Mouse (Mus musculus) lung, embryonic 16.5 days (tissue): ENCODE measurements at regions not wholly inside any gene's neighbourhood (a gene's known extent, or its start where the extent isn't known, plus 50 kb on each side); places are given as distances from the start of the nearest gene placed in this dataset.

Source experiments
- ATAC-seq: fragments of 200-750 bp; cut with Nextera tagmentation; 2 replicates; pipeline ENCODE4 v1.8.0; 2017; ENCODE audit warnings: low read depth, mild to moderate bottlenecking, moderate library complexity
- H3K27ac ChIP-seq: fragments of 300-500 bp; sonication (generic); 2 replicates; pipeline ENCODE4 v1.5.1; 2014; ENCODE audit warnings: mild to moderate bottlenecking, control low read depth, low read length
- H3K27me3 ChIP-seq: fragments of 300-500 bp; sonication (generic); 2 replicates; pipeline ENCODE4 v1.6.1; 2014; ENCODE audit warnings: low read depth, low read length, mixed read lengths; ENCODE audit not compliant: control insufficient read depth, insufficient read depth
- H3K36me3 ChIP-seq: fragments of 300-500 bp; sonication (generic); 2 replicates; pipeline ENCODE4 v1.6.1; 2014; ENCODE audit warnings: low read length; ENCODE audit not compliant: control insufficient read depth, insufficient read depth
- H3K4me1 ChIP-seq: fragments of 300-500 bp; sonication (generic); replicated peaks from 2 replicates; pipeline ENCODE4 v1.6.1; 2014; ENCODE audit warnings: low read length, mixed read lengths; ENCODE audit not compliant: control insufficient read depth, insufficient read depth
- H3K4me2 ChIP-seq: fragments of 300-500 bp; sonication (generic); 2 replicates; pipeline ENCODE4 v1.6.1; 2014; ENCODE audit warnings: low read depth, low read length, control low read depth
- H3K4me3 ChIP-seq: fragments of 300-500 bp; sonication (generic); 2 replicates; pipeline ENCODE4 v1.5.1; 2014; ENCODE audit warnings: mild to moderate bottlenecking, low read length, control low read depth
- H3K9ac ChIP-seq: fragments of 300-500 bp; sonication (generic); 2 replicates; pipeline ENCODE4 v1.6.1; 2014; ENCODE audit warnings: low read length, control low read depth
- H3K9me3 ChIP-seq: fragments of 300-500 bp; sonication (generic); 2 replicates; pipeline ENCODE4 v1.6.1; 2016; ENCODE audit warnings: low read length; ENCODE audit not compliant: control insufficient read depth
- WGBS: fragments of 180-500 bp; shearing (Covaris S2); extraction: QIAGEN DNeasy Blood & Tissue Kit; methylation state at CpG from one replicate; pipeline ENCODE4 v1.1.7; 2014; 5-methylcytosine and 5-hydroxymethylcytosine counted together

- Histone ChIP-seq H3K36me3 (no peaks in the 10 kb centered on the region), H3K9me3 (no peaks in the 10 kb centered on the region), H3K4me2 (no peak overlapping the region), H3K4me3 (no peak overlapping the region), H3K4me1 (no peaks in the 10 kb centered on the region), H3K27ac (no peak overlapping the region), H3K27me3 (no peaks in the 10 kb centered on the region), H3K9ac (no peak overlapping the region)
- WGBS: 54% methylated on average over 4 of the region's 4 CpGs
- no peak for ATAC-seq
These were observed 387.4 kb upstream of the Clint1 start for GRCm38 (mm10) chr11:45464501-45464900.

- H3K27me3 ChIP-seq: no peaks in the 10 kb centered on the region
- 66% methylated on average over 3 of the region's 3 CpGs for WGBS
- H3K4me3 ChIP-seq: no peak overlapping the region
- no peaks in the 10 kb centered on the region for H3K9me3 ChIP-seq
- no peaks in the 10 kb centered on the region for H3K4me1 ChIP-seq
- H3K9ac ChIP-seq: no peak overlapping the region
- ATAC-seq: no peak
- H3K36me3 ChIP-seq: no peaks in the 10 kb centered on the region
- H3K27ac ChIP-seq: no peak overlapping the region
- no peak overlapping the region for H3K4me2 ChIP-seq
These were observed 385.5 kb upstream of the Clint1 start for GRCm38 (mm10) chr11:45466350-45466749.

- 61% methylated on average over 5 of the region's 5 CpGs for WGBS
- Histone ChIP-seq H3K27ac (no peak overlapping the region), H3K9me3 (no peaks in the 10 kb centered on the region)
These were observed 379.7 kb upstream of the Clint1 start for GRCm38 (mm10) chr11:45472171-45472570.

GRCm38 (mm10) chr11:45476917-45477316, 374.9 kb upstream of the Clint1 start:
- no peaks in the 10 kb centered on the region for H3K36me3 ChIP-seq
- 71% methylated on average over 4 of the region's 4 CpGs for WGBS

More at GRCm38 (mm10) chr11:45472171-45472570, 379.7 kb upstream of the Clint1 start:
- H3K4me3 ChIP-seq: no peak overlapping the region
- ATAC-seq: no peak
- H3K36me3 ChIP-seq: no peaks in the 10 kb centered on the region
- no peak overlapping the region for H3K4me2 ChIP-seq
- no peaks in the 10 kb centered on the region for H3K4me1 ChIP-seq
- H3K27me3 ChIP-seq: no peaks in the 10 kb centered on the region
- H3K9ac ChIP-seq: no peak overlapping the region

DNA sequence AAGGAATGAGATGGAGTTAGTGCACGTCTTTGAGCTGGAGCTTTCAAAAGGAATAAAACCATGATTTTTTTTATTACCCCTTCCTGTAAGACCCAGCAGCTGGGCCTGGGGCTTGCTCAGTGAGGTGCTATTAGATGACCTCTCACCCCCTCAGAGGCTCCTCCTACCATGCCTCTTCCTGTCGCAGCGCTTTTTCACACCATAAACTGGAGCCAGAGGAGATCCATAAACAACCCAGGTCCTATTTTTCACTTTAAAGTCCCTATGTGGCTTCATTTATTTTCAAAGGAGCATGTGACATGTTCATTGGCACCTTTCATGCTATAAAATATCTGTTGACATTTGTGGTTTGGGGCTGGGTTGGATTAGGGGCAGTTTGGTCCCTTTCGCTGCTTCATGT, 365.9 kb upstream of the Clint1 start:
- Histone ChIP-seq H3K36me3 (no peaks in the 10 kb centered on the region), H3K9ac (no peak overlapping the region), H3K27me3 (no peaks in the 10 kb centered on the region), H3K4me3 (no peak overlapping the region), H3K4me2 (no peak overlapping the region), H3K27ac (no peak overlapping the region), H3K9me3 (no peaks in the 10 kb centered on the region), H3K4me1 (no peaks in the 10 kb centered on the region)
- no peak for ATAC-seq
- 75% methylated on average over 4 of the region's 4 CpGs for WGBS

More at GRCm38 (mm10) chr11:45476917-45477316, 374.9 kb upstream of the Clint1 start:
- Histone ChIP-seq H3K27me3 (no peaks in the 10 kb centered on the region), H3K4me2 (no peak overlapping the region), H3K27ac (no peak overlapping the region), H3K9me3 (no peaks in the 10 kb centered on the region), H3K4me3 (no peak overlapping the region), H3K4me1 (no peaks in the 10 kb centered on the region), H3K9ac (no peak overlapping the region)
- no peak for ATAC-seq

DNA sequence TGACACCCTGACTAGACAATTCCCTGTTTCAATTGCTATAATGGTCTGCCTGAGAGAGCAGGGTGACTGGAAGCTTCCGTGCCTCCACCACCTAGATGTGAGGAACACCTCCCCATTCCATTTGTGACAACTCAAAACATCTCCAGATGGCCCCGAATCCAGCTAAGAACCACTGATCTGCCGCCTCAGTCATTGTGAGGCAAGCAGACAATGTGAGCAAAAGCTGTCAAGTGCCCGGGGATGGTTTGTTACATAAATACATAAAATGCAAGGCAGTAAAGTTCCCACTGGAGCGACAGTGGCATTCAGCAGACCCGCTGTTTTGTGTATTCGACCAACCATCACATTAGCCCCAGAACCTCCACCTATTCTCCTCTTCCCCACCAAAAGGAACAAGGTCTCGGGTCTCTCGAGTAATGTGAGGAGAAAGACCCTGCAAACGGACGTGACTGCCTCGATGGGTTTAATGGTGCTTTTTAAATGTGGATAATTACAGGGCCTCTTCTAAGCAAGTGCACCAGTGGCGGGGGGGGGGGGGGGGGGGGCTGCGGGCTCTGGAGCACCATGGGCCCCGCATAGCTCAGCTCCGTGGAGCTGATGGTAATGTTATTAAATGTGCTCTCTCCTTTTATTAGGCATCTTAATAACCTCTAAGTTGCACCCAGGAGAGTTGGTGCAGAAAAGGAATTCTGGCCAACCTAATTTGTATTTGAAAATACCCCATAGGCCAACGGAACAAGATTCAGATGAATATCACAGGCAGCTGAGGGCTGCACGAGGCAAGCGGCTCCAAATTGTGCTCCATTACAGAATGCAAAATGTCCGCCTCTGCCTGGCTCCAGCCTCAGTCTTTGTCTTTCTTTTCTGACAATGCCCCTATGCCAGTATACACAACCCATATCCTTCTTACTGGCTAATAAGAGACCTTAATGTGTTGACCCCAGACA, 360.6 kb upstream of the Clint1 start:
- Histone ChIP-seq H3K9ac (no peak overlapping the region), H3K4me2 (no peak overlapping the region), H3K27ac (no peak overlapping the region), H3K9me3 (no peaks in the 10 kb centered on the region), H3K36me3 (no peaks in the 10 kb centered on the region), H3K4me1 (no peaks in the 10 kb centered on the region), H3K4me3 (no peak overlapping the region), H3K27me3 (no peaks in the 10 kb centered on the region)
- ATAC-seq: no peak
- WGBS: 80% methylated on average over 19 of the region's 20 CpGs

DNA sequence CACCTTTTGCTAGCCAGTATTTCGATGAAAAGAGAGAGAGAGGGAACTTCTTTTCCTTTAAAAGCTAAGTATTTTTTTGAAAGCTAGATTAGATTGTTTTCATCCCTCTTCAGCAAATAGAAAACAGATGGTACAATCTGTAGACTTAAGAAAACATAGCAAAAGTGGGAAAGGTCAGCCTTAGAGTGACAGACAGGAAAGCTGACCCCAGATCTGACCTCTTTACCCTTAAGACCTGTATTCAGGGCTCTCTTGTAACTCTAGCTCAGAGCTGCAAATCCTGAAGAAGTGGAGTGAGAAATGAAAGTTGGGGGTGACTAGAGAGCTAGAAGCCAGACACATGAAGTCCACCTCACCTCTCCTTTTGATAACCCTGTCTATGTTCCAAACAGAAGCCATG, 356.6 kb upstream of the Clint1 start:
- ATAC-seq: no peak
- 34% methylated on average over 1 of the region's 1 CpGs for WGBS
- H3K4me3 ChIP-seq: no peak overlapping the region
- no peaks in the 10 kb centered on the region for H3K27me3 ChIP-seq
- H3K9me3 ChIP-seq: no peaks in the 10 kb centered on the region
- no peaks in the 10 kb centered on the region for H3K4me1 ChIP-seq
- H3K4me2 ChIP-seq: no peak overlapping the region
- no peak overlapping the region for H3K9ac ChIP-seq
- no peak overlapping the region for H3K27ac ChIP-seq
- no peaks in the 10 kb centered on the region for H3K36me3 ChIP-seq

DNA sequence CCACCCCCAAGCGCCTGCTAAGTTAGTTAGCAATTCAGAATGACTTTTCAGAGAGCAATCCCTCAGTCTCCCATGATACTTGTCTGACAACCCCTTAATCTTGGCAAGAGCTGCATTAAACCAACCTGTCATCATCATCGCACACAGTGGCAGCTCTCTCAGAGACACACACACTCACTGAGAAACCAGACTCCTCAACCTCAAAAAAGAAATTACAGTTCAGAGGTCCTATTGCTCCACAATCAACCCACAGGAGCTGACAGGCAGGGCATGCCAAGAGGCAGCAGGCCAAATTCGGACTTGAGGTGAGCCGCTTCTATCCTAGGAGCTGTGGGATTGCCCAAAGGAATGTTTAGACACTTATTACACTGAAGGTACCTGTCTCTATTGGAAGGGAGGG, 343.3 kb upstream of the Clint1 start:
- WGBS: 39% methylated on average over 4 of the region's 4 CpGs
- H3K4me3 ChIP-seq: no peak overlapping the region
- H3K9me3 ChIP-seq: 0 out of 2 replicates have a peak, but pooled peaks cover 3% of the 10 kb centered on the region
- H3K27me3 ChIP-seq: no peaks in the 10 kb centered on the region
- H3K4me2 ChIP-seq: no peak overlapping the region
- no peaks in the 10 kb centered on the region for H3K36me3 ChIP-seq
- no peak overlapping the region for H3K27ac ChIP-seq
- no peak for ATAC-seq
- H3K4me1 ChIP-seq: no peaks in the 10 kb centered on the region
- no peak overlapping the region for H3K9ac ChIP-seq

DNA sequence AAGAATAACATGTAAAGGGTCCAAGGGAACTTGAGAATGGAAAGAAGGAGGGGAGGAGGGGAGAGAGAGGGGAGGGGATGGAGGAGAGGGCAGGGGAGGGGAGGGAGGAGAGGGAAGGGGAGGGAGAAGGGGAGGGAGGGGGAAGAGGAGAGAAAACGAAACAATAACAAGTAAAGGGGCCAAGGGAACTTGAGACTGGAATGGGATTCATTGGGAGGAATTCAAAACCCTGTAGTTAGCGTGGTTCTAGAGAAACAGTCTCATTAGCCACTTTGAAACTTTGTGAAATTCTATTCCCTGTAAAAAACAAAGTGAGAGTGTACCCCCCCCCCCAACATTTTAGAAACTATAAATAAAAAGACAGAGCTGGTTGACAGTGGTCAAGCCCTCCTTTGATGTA, 342.6 kb upstream of the Clint1 start:
- no peak for ATAC-seq
- Histone ChIP-seq H3K27me3 (no peaks in the 10 kb centered on the region), H3K9me3 (0 out of 2 replicates have a peak, but pooled peaks cover 3% of the 10 kb centered on the region), H3K4me1 (no peaks in the 10 kb centered on the region), H3K4me3 (no peak overlapping the region), H3K27ac (no peak overlapping the region), H3K36me3 (no peaks in the 10 kb centered on the region), H3K9ac (no peak overlapping the region), H3K4me2 (no peak overlapping the region)
- WGBS: 35% methylated on average over 2 of the region's 2 CpGs
